In the genomic region with DNA sequence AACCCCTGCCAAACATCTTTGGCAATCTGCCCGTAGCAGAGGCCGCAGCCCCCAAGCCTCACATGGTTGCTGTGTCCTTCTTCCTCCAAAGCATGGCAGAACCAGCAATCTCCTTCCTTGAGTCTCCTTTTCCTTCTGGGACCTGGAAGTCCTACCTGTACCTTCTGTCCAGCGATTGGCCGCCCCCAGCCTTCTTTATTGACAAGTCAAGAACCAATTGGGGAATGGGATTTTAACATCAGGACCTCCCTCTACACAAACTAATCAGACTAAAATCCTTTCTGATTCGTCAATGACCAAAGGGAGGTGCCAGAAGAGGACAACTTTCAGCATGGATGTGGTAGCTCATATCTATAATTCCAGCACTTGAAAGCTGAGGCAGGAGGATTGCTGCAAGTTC, we compare ENCODE assay signal across 21 mouse cellular contexts. TPM values are rescaled to one million over a fixed set of nuclear protein-coding genes. Genes with fewer than 3 reads are reported as not detected.
A peak's percentile ranks its signal among the peaks of the same experiment; 100 is the strongest.
DNase-seq lines count a peak whose midpoint lies in the region; ATAC-seq lines count a peak whose summit lies in the region.
"Had no signal": no experiment of that assay in that cellular context is flagged by ENCODE, and none has a peak within 500 bp of the region (broad histone marks: within the 10 kb centered on the region; RNA-seq: fewer than 3 reads in every experiment).

No protein-coding gene starts in this region.

- peaks cover 16% of the 10 kb centered on the region for H3K4me1 ChIP-seq in kidney, embryonic 15.5 days
- peaks cover 11% of the 10 kb centered on the region; the same call in 1 of the 2 replicates for H3K4me1 ChIP-seq in limb, embryonic 15.5 days
- peaks cover 4% of the 10 kb centered on the region for H3K4me1 ChIP-seq in limb, embryonic 10.5 days
- peaks cover 25% of the 10 kb centered on the region for H3K4me1 ChIP-seq in embryonic facial prominence, embryonic 15.5 days

- H3K9me3 ChIP-seq in kidney, embryonic 15.5 days (replicated peaks), result no peaks in the 10 kb centered on the region
- no peaks in the 10 kb centered on the region for H3K9me3 ChIP-seq in limb, embryonic 15.5 days
- H3K9me3 ChIP-seq in limb, embryonic 10.5 days (replicated peaks), result no peaks in the 10 kb centered on the region
- no peaks in the 10 kb centered on the region for H3K9me3 ChIP-seq in embryonic facial prominence, embryonic 15.5 days (replicated peaks)
- H3K9me3 ChIP-seq: embryonic facial prominence, embryonic 12.5 days; forebrain, embryonic 10.5 days; heart, embryonic 13.5 days; hindbrain, embryonic 15.5 days had no signal

- H3K4me3 ChIP-seq in kidney, embryonic 15.5 days (replicated peaks), result no peak overlapping the region
- no peak overlapping the region for H3K4me3 ChIP-seq in limb, embryonic 15.5 days
- H3K4me3 ChIP-seq in limb, embryonic 10.5 days, result no peak overlapping the region
- H3K4me3 ChIP-seq in embryonic facial prominence, embryonic 15.5 days (replicated peaks), result no peak overlapping the region
- H3K4me3 ChIP-seq: embryonic facial prominence, embryonic 12.5 days; erythroblast, embryonic 14.5 days; forebrain, embryonic 10.5 days; heart, embryonic 13.5 days; hindbrain, embryonic 15.5 days had no signal

- no peaks in the 10 kb centered on the region for H3K27me3 ChIP-seq in kidney, embryonic 15.5 days
- H3K27me3 ChIP-seq in limb, embryonic 15.5 days, result no peaks in the 10 kb centered on the region
- no peaks in the 10 kb centered on the region for H3K27me3 ChIP-seq in limb, embryonic 10.5 days (ENCODE audit: low read depth, poor library complexity, severe bottlenecking)
- no peaks in the 10 kb centered on the region for H3K27me3 ChIP-seq in embryonic facial prominence, embryonic 15.5 days
- H3K27me3 ChIP-seq: embryonic facial prominence, embryonic 12.5 days; hindbrain, embryonic 15.5 days had no signal

- H3K9ac ChIP-seq in kidney, embryonic 15.5 days, result no peak overlapping the region
- no peak overlapping the region for H3K9ac ChIP-seq in limb, embryonic 15.5 days
- H3K9ac ChIP-seq in embryonic facial prominence, embryonic 15.5 days, result no peak overlapping the region
- H3K9ac ChIP-seq: embryonic facial prominence, embryonic 12.5 days; heart, embryonic 13.5 days; hindbrain, embryonic 15.5 days had no signal

- WGBS in kidney, embryonic 15.5 days, result 82% methylated on average over 5 of the region's 5 CpGs
- 81% methylated on average over 5 of the region's 5 CpGs for WGBS in limb, embryonic 15.5 days
- 93% methylated on average over 5 of the region's 5 CpGs for WGBS in limb, embryonic 10.5 days
- 73% methylated on average over 5 of the region's 5 CpGs for WGBS in embryonic facial prominence, embryonic 15.5 days

- DNase-seq in kidney, postnatal 10 days, result no peak
- no peak for DNase-seq in limb, embryonic 10.5 days (ENCODE audit: low spot score)
- peak; percentile 72 for DNase-seq in R1 (ENCODE audit: low read depth, low spot score)
- DNase-seq in ovary, adult 18-20 months (ENCODE audit: low spot score), result no peak
- DNase-seq: adrenal gland, adult 2 months; adrenal gland, postnatal 25 days; cerebellum, adult 18-20 months; embryo, embryonic 11 days; gastrocnemius, postnatal 36 days; heart, adult 11 months; heart, postnatal 36 days had no signal

- peak overlapping the region; percentile 59; the same call in 1 of the 2 replicates for H3K27ac ChIP-seq in kidney, embryonic 15.5 days
- 0 out of 2 replicates have a peak overlapping the region, but pooled peaks have one; percentile 33 for H3K27ac ChIP-seq in limb, embryonic 15.5 days
- H3K27ac ChIP-seq in limb, embryonic 10.5 days, result no peak overlapping the region
- H3K27ac ChIP-seq in embryonic facial prominence, embryonic 15.5 days (replicated peaks), result 0 out of 2 replicates have a peak overlapping the region, but pooled peaks have one; percentile 13
- H3K27ac ChIP-seq: embryonic facial prominence, embryonic 12.5 days; forebrain, embryonic 10.5 days; heart, embryonic 13.5 days; hindbrain, embryonic 15.5 days had no signal

- peaks cover 20% of the 10 kb centered on the region for H3K36me3 ChIP-seq in kidney, embryonic 15.5 days
- H3K36me3 ChIP-seq in limb, embryonic 15.5 days, result peaks cover 22% of the 10 kb centered on the region
- H3K36me3 ChIP-seq in limb, embryonic 10.5 days, result 0 out of 2 replicates have a peak, but pooled peaks cover 2% of the 10 kb centered on the region
- no peaks in the 10 kb centered on the region for H3K36me3 ChIP-seq in embryonic facial prominence, embryonic 15.5 days

- ATAC-seq in kidney, embryonic 15.5 days (replicated peaks; ENCODE audit: low FRiP score), result 0 out of 2 replicates have a peak, but pooled peaks have one; percentile 3
- ATAC-seq in limb, embryonic 15.5 days (ENCODE audit: insufficient number of reproducible peaks, low FRiP score, low TSS enrichment, low read depth), result no peak
- ATAC-seq in embryonic facial prominence, embryonic 15.5 days (ENCODE audit: insufficient number of reproducible peaks, low FRiP score, low TSS enrichment, low read depth), result no peak
- ATAC-seq: forebrain, embryonic 14.5 days; inflammation-experienced regulatory T-cells, adult 6 months had no signal

- no peak overlapping the region for H3K4me2 ChIP-seq in kidney, embryonic 15.5 days
- H3K4me2 ChIP-seq in limb, embryonic 15.5 days, result no peak overlapping the region
- H3K4me2 ChIP-seq in embryonic facial prominence, embryonic 15.5 days (replicated peaks), result no peak overlapping the region
- H3K4me2 ChIP-seq: embryonic facial prominence, embryonic 12.5 days; heart, embryonic 13.5 days; hindbrain, embryonic 15.5 days had no signal

RNA-seq across cellular contexts. Expression of a gene that starts 22.1 kb away (rescaled TPM):
- 27.1 and 28.0 TPM in 2 replicates for polyA plus RNA-seq in kidney, embryonic 15.5 days (2015; fragmentation: Nextera tagmentation; extraction: Ambion mirVana)
- 10.9 and 14.7 TPM in 2 replicates for polyA plus RNA-seq in limb, embryonic 15.5 days (2015; fragmentation: Nextera tagmentation; extraction: Ambion mirVana)
- polyA plus RNA-seq in limb, embryonic 10.5 days (2016; fragmentation: Nextera tagmentation; extraction: Ambion mirVana), result 3.8 and 4.3 TPM in 2 replicates
- 10.7 and 11.4 TPM in 2 replicates for polyA plus RNA-seq in embryonic facial prominence, embryonic 15.5 days (2015; fragmentation: Nextera tagmentation; extraction: Ambion mirVana)

RNA-seq across cellular contexts. Expression of a gene that starts 22.1 kb away (rescaled TPM):
- polyA plus RNA-seq in kidney, embryonic 15.5 days (2015; fragmentation: Nextera tagmentation; extraction: Ambion mirVana), result 35.5 and 37.4 TPM in 2 replicates
- polyA plus RNA-seq in limb, embryonic 15.5 days (2015; fragmentation: Nextera tagmentation; extraction: Ambion mirVana), result 23.8 and 26.4 TPM in 2 replicates
- polyA plus RNA-seq in limb, embryonic 10.5 days (2016; fragmentation: Nextera tagmentation; extraction: Ambion mirVana), result 14.0 and 18.7 TPM in 2 replicates
- polyA plus RNA-seq in embryonic facial prominence, embryonic 15.5 days (2015; fragmentation: Nextera tagmentation; extraction: Ambion mirVana), result 24.8 and 25.1 TPM in 2 replicates

RNA-seq across cellular contexts. Expression of a gene that starts 34.2 kb away (rescaled TPM):
- 0.63 and 0.71 TPM in 2 replicates for polyA plus RNA-seq in kidney, embryonic 15.5 days (2015; fragmentation: Nextera tagmentation; extraction: Ambion mirVana)
- polyA plus RNA-seq in limb, embryonic 15.5 days (2015; fragmentation: Nextera tagmentation; extraction: Ambion mirVana), result 2.5 and 3.2 TPM in 2 replicates
- 0.80 and 1.5 TPM in 2 replicates for polyA plus RNA-seq in limb, embryonic 10.5 days (2016; fragmentation: Nextera tagmentation; extraction: Ambion mirVana)
- 2.1 and 2.6 TPM in 2 replicates for polyA plus RNA-seq in embryonic facial prominence, embryonic 15.5 days (2015; fragmentation: Nextera tagmentation; extraction: Ambion mirVana)
- polyA plus RNA-seq: erythroblast, embryonic 14.5 days; forebrain, embryonic 10.5 days; hindbrain, embryonic 15.5 days; inflammation-experienced regulatory T-cells, adult 6 months had no signal
